Mouse (Mus musculus) thymus, postnatal 4 days (tissue): Measurements from ENCODE around the gene Gm11992.

Experiments used
- DNase-seq: peaks from one replicate; pipeline ENCODE4 v3.0.0; 2021

The Gm11992 gene

GRCm38 (mm10) chr11:9116916-9117315, 68.5 kb downstream of the Gm11992 start:
- DNase-seq, result no peak

DNA sequence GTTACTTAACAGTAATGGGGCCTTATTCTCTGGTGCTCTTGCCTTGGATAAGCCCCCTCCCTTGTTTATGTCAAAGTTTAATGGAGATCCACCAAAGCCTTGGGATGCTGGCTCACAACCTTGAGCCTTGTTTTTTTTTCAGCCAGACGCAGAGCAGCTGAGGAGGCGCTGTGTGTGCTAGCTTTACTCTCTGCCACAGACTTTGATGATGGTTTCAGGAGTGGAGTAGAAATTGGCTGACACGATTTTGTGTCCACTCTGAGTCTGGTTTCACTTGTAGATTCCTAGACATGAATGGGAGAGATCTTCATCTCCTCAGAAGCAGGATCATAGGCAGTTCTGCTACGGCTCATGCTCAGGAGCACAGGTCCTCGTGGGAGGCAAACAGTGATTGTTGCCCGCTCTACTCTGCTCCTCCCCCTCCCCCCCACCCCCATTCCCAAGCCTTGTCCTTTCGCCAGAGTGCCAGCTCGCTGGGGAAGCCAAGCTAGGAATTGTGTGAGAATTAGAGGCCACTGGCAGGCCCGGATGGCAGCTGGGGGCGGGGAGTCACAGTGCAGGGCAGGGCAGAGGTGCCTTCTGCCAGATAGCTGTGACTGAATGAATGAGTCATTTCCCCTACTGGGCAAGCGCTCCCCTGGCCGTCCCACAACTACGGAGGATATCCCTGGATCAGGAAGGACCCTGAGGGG, 69.1 kb downstream of the Gm11992 start:
- DNase-seq, result no peak

DNA sequence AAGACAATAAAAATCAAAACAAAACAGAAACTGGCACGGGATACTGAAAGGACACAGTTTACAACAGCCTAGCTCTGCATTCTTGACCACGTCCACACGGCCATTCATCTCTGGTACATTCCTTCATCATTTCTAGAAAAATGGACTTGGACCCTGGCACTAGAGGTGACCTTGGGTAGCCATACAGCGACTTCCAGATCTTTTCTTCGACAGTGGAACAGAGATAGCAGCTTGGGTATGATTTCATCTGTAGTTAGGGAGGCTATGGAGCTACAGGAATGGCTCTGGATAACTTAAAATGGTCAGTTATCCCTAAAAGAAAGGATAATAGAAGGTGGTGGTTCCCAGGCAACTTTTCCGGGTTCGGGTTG, 69.6 kb downstream of the Gm11992 start, which contains the start of gene Upp1:
Upp1 (plus strand) TSS at position 54 of the 371 bp plus-strand sequence.
- no peak for DNase-seq

GRCm38 (mm10) chr11:9118421-9119121, 70.2 kb downstream of the Gm11992 start:
- peak; percentile 17 for DNase-seq
